Mouse (Mus musculus) kidney, embryonic 15.5 days (tissue): ENCODE results near the gene St7. TPM values are rescaled to one million over a fixed set of nuclear protein-coding genes. Genes with fewer than 3 reads are reported as not detected.

ENCODE experiments used
- ATAC-seq: fragments of 200-750 bp; cut with Nextera tagmentation; replicated peaks from 2 replicates; pipeline ENCODE4 v1.8.0; 2017; ENCODE audit warnings: moderate TSS enrichment; ENCODE audit not compliant: low FRiP score
- H3K27ac ChIP-seq: fragments of 300-500 bp; sonication (generic); 2 replicates; pipeline ENCODE4 v1.5.1; 2015; ENCODE audit warnings: mild to moderate bottlenecking, inconsistent platforms
- H3K27me3 ChIP-seq: fragments of 300-500 bp; sonication (generic); 2 replicates; pipeline ENCODE4 v1.6.1; 2015; ENCODE audit warnings: inconsistent platforms
- H3K36me3 ChIP-seq: fragments of 300-500 bp; sonication (generic); 2 replicates; pipeline ENCODE4 v1.6.1; 2015; ENCODE audit warnings: inconsistent platforms
- H3K4me1 ChIP-seq: fragments of 300-500 bp; sonication (generic); 2 replicates; pipeline ENCODE4 v1.6.1; 2015; ENCODE audit warnings: inconsistent platforms
- H3K4me2 ChIP-seq: fragments of 300-500 bp; sonication (generic); 2 replicates; pipeline ENCODE4 v1.6.1; 2015; ENCODE audit warnings: moderate library complexity, mild to moderate bottlenecking, inconsistent platforms
- H3K4me3 ChIP-seq: fragments of 300-500 bp; sonication (generic); replicated peaks from 2 replicates; pipeline ENCODE4 v1.5.1; 2015; ENCODE audit warnings: mild to moderate bottlenecking, inconsistent platforms
- H3K9ac ChIP-seq: fragments of 300-500 bp; sonication (generic); 2 replicates; pipeline ENCODE4 v1.6.1; 2015; ENCODE audit warnings: mild to moderate bottlenecking, inconsistent platforms
- H3K9me3 ChIP-seq: fragments of 300-500 bp; sonication (generic); replicated peaks from 2 replicates; pipeline ENCODE4 v1.6.1; 2016; ENCODE audit warnings: inconsistent platforms
- WGBS: fragments of 180-500 bp; shearing (Covaris S2); methylation state at CpG from one replicate; pipeline ENCODE4 v1.1.7; 2015; ENCODE audit warnings: mixed read lengths; 5-methylcytosine and 5-hydroxymethylcytosine counted together
- polyA plus RNA-seq: library from polyadenylated mRNA; unstranded; fragments of >200 nt; fragmentation: Nextera tagmentation; extraction: Ambion mirVana; gene quantifications from 2 replicates; pipeline ENCODE4 v1.2.1, GENCODE M21; 2015

The St7 gene
- polyA plus RNA-seq, 1 experiment from 2014 or later: 20.3 TPM

GRCm38 (mm10) chr6:17876023-17876613, 183.4 kb downstream of the St7 start:
- H3K4me3 ChIP-seq: no peak overlapping the region
- H3K4me2 ChIP-seq: no peak overlapping the region
- no peaks in the 10 kb centered on the region for H3K36me3 ChIP-seq
- H3K4me1 ChIP-seq: no peaks in the 10 kb centered on the region
- H3K9ac ChIP-seq: no peak overlapping the region
- ATAC-seq: no peak
- H3K27ac ChIP-seq: no peak overlapping the region
- 83% methylated on average over 3 of the region's 3 CpGs for WGBS
- H3K9me3 ChIP-seq: no peaks in the 10 kb centered on the region
- H3K27me3 ChIP-seq: no peaks in the 10 kb centered on the region

GRCm38 (mm10) chr6:17876670-17877179, 184.0 kb downstream of the St7 start:
- Histone ChIP-seq H3K36me3 (no peaks in the 10 kb centered on the region), H3K27ac (no peak overlapping the region), H3K9me3 (no peaks in the 10 kb centered on the region), H3K4me3 (no peak overlapping the region), H3K9ac (no peak overlapping the region), H3K4me1 (no peaks in the 10 kb centered on the region), H3K4me2 (no peak overlapping the region), H3K27me3 (no peaks in the 10 kb centered on the region)
- no peak for ATAC-seq
- WGBS: 72% methylated on average over 7 of the region's 7 CpGs

GRCm38 (mm10) chr6:17882943-17883342, 190.2 kb downstream of the St7 start:
- H3K27me3 ChIP-seq: no peaks in the 10 kb centered on the region
- no peaks in the 10 kb centered on the region for H3K9me3 ChIP-seq
- no peaks in the 10 kb centered on the region for H3K4me1 ChIP-seq
- no peak overlapping the region for H3K9ac ChIP-seq
- no peak for ATAC-seq
- H3K4me2 ChIP-seq: no peak overlapping the region
- H3K36me3 ChIP-seq: no peaks in the 10 kb centered on the region
- H3K4me3 ChIP-seq: no peak overlapping the region
- H3K27ac ChIP-seq: no peak overlapping the region

- no peak overlapping the region for H3K9ac ChIP-seq
- H3K4me1 ChIP-seq: no peaks in the 10 kb centered on the region
- no peaks in the 10 kb centered on the region for H3K9me3 ChIP-seq
- no peak overlapping the region for H3K27ac ChIP-seq
- no peak overlapping the region for H3K4me2 ChIP-seq
- no peaks in the 10 kb centered on the region for H3K27me3 ChIP-seq
- ATAC-seq: no peak
- no peak overlapping the region for H3K4me3 ChIP-seq
- H3K36me3 ChIP-seq: no peaks in the 10 kb centered on the region
- WGBS: 85% methylated on average over 6 of the region's 6 CpGs
These were observed 195.0 kb downstream of the St7 start for GRCm38 (mm10) chr6:17887765-17888164.

- no peak overlapping the region for H3K27ac ChIP-seq
- no peak overlapping the region for H3K9ac ChIP-seq
- H3K27me3 ChIP-seq: no peaks in the 10 kb centered on the region
- H3K4me2 ChIP-seq: no peak overlapping the region
- no peak for ATAC-seq
- 96% methylated on average over 3 of the region's 3 CpGs for WGBS
- H3K4me1 ChIP-seq: no peaks in the 10 kb centered on the region
- H3K4me3 ChIP-seq: no peak overlapping the region
- H3K9me3 ChIP-seq: no peaks in the 10 kb centered on the region
- no peaks in the 10 kb centered on the region for H3K36me3 ChIP-seq
These were observed 202.8 kb downstream of the St7 start for GRCm38 (mm10) chr6:17895562-17895961.

- Histone ChIP-seq H3K4me2 (no peak overlapping the region), H3K36me3 (no peaks in the 10 kb centered on the region), H3K27ac (no peak overlapping the region), H3K4me1 (no peaks in the 10 kb centered on the region), H3K9me3 (no peaks in the 10 kb centered on the region), H3K27me3 (no peaks in the 10 kb centered on the region), H3K9ac (no peak overlapping the region), H3K4me3 (no peak overlapping the region)
- WGBS: 70% methylated on average over 1 of the region's 1 CpGs
- ATAC-seq: no peak
These were observed 205.8 kb downstream of the St7 start for GRCm38 (mm10) chr6:17898539-17898938.

GRCm38 (mm10) chr6:17903355-17903754, 210.6 kb downstream of the St7 start:
- WGBS: 77% methylated on average over 3 of the region's 3 CpGs
- H3K4me3 ChIP-seq: no peak overlapping the region

GRCm38 (mm10) chr6:17905776-17906175, 213.0 kb downstream of the St7 start:
- 50% methylated on average over 3 of the region's 3 CpGs for WGBS
- ATAC-seq: no peak
- Histone ChIP-seq H3K27ac (no peak overlapping the region), H3K9me3 (no peaks in the 10 kb centered on the region), H3K4me3 (no peak overlapping the region), H3K4me2 (no peak overlapping the region), H3K9ac (no peak overlapping the region), H3K27me3 (no peaks in the 10 kb centered on the region), H3K4me1 (peaks cover 4% of the 10 kb centered on the region; the same call in 1 of the 2 replicates), H3K36me3 (no peaks in the 10 kb centered on the region)

More at GRCm38 (mm10) chr6:17903355-17903754, 210.6 kb downstream of the St7 start:
- Histone ChIP-seq H3K9me3 (no peaks in the 10 kb centered on the region), H3K27ac (no peak overlapping the region), H3K9ac (no peak overlapping the region), H3K36me3 (no peaks in the 10 kb centered on the region), H3K4me1 (peaks cover 4% of the 10 kb centered on the region; the same call in 1 of the 2 replicates), H3K4me2 (no peak overlapping the region), H3K27me3 (no peaks in the 10 kb centered on the region)
- no peak for ATAC-seq

GRCm38 (mm10) chr6:17906289-17906688, 213.6 kb downstream of the St7 start:
- 38% methylated on average over 6 of the region's 6 CpGs for WGBS
- no peak for ATAC-seq
- no peak overlapping the region for H3K4me2 ChIP-seq
- H3K27ac ChIP-seq: no peak overlapping the region
- H3K36me3 ChIP-seq: no peaks in the 10 kb centered on the region
- H3K9me3 ChIP-seq: no peaks in the 10 kb centered on the region
- peaks cover 4% of the 10 kb centered on the region; the same call in 1 of the 2 replicates for H3K4me1 ChIP-seq
- H3K4me3 ChIP-seq: no peak overlapping the region
- H3K9ac ChIP-seq: no peak overlapping the region
- no peaks in the 10 kb centered on the region for H3K27me3 ChIP-seq

- no peaks in the 10 kb centered on the region for H3K27me3 ChIP-seq
- no peaks in the 10 kb centered on the region for H3K36me3 ChIP-seq
- no peak overlapping the region for H3K27ac ChIP-seq
- H3K4me1 ChIP-seq: no peaks in the 10 kb centered on the region
- H3K4me3 ChIP-seq: no peak overlapping the region
- no peak; the same call in 1 of the 2 replicates for ATAC-seq
- no peak overlapping the region for H3K9ac ChIP-seq
- H3K9me3 ChIP-seq: no peaks in the 10 kb centered on the region
- H3K4me2 ChIP-seq: no peak overlapping the region
- 64% methylated on average over 6 of the region's 6 CpGs for WGBS
These were observed 219.6 kb downstream of the St7 start for GRCm38 (mm10) chr6:17912312-17912711.

GRCm38 (mm10) chr6:17912825-17913224, 220.1 kb downstream of the St7 start:
- Histone ChIP-seq H3K4me2 (no peak overlapping the region), H3K9ac (no peak overlapping the region), H3K36me3 (no peaks in the 10 kb centered on the region), H3K4me3 (no peak overlapping the region), H3K4me1 (no peaks in the 10 kb centered on the region), H3K27me3 (no peaks in the 10 kb centered on the region), H3K27ac (no peak overlapping the region), H3K9me3 (no peaks in the 10 kb centered on the region)
- ATAC-seq: no peak
- WGBS: 79% methylated on average over 2 of the region's 2 CpGs

- H3K27ac ChIP-seq: no peak overlapping the region
- H3K4me2 ChIP-seq: no peak overlapping the region
- no peak overlapping the region for H3K9ac ChIP-seq
- WGBS: 91% methylated on average over 1 of the region's 1 CpGs
- H3K4me3 ChIP-seq: no peak overlapping the region
- H3K36me3 ChIP-seq: no peaks in the 10 kb centered on the region
- H3K27me3 ChIP-seq: no peaks in the 10 kb centered on the region
- H3K9me3 ChIP-seq: no peaks in the 10 kb centered on the region
- no peaks in the 10 kb centered on the region for H3K4me1 ChIP-seq
- ATAC-seq: no peak
These were observed 220.6 kb downstream of the St7 start for GRCm38 (mm10) chr6:17913315-17913714.

GRCm38 (mm10) chr6:17914300-17914699, 221.6 kb downstream of the St7 start:
- WGBS: 65% methylated on average over 3 of the region's 3 CpGs
- Histone ChIP-seq H3K27me3 (no peaks in the 10 kb centered on the region), H3K36me3 (no peaks in the 10 kb centered on the region), H3K9me3 (no peaks in the 10 kb centered on the region), H3K9ac (no peak overlapping the region), H3K4me2 (no peak overlapping the region), H3K4me1 (no peaks in the 10 kb centered on the region), H3K27ac (no peak overlapping the region), H3K4me3 (no peak overlapping the region)
- no peak for ATAC-seq
